Mouse (Mus musculus) intestine, embryonic 14.5 days (tissue): ENCODE measurements around the gene Chad. TPM values are rescaled to one million over a fixed set of nuclear protein-coding genes. Genes with fewer than 3 reads are reported as not detected.

Experiments
- ATAC-seq: fragments of 200-750 bp; cut with Nextera tagmentation; replicated peaks from 2 replicates; pipeline ENCODE4 v1.8.0; 2017; ENCODE audit warnings: low read depth, moderate number of reproducible peaks, moderate TSS enrichment, moderate library complexity; ENCODE audit not compliant: low FRiP score, low TSS enrichment
- DNase-seq: peaks from one replicate; pipeline ENCODE4 v3.0.0-alpha.2; 2018; ENCODE audit warnings: low spot score
- H3K27ac ChIP-seq: fragments of 300-500 bp; sonication (generic); 2 replicates; pipeline ENCODE4 v1.5.1; 2014; ENCODE audit warnings: low read depth, mild to moderate bottlenecking, control low read depth
- H3K27me3 ChIP-seq: fragments of 300-500 bp; sonication (generic); replicated peaks from 2 replicates; pipeline ENCODE4 v1.6.1; 2014; ENCODE audit warnings: low read length, control low read depth; ENCODE audit not compliant: control insufficient read depth, insufficient read depth
- H3K36me3 ChIP-seq: fragments of 300-500 bp; sonication (generic); 2 replicates; pipeline ENCODE4 v1.6.1; 2014; ENCODE audit warnings: low read length, control low read depth; ENCODE audit not compliant: control insufficient read depth, insufficient read depth
- H3K4me1 ChIP-seq: fragments of 300-500 bp; sonication (generic); replicated peaks from 2 replicates; pipeline ENCODE4 v1.6.1; 2014; ENCODE audit warnings: low read length, control low read depth, mixed read lengths; ENCODE audit not compliant: control insufficient read depth, insufficient read depth
- H3K4me2 ChIP-seq: fragments of 300-500 bp; sonication (generic); 2 replicates; pipeline ENCODE4 v1.6.1; 2014; ENCODE audit warnings: low read length
- H3K4me3 ChIP-seq: fragments of 300-500 bp; sonication (generic); 2 replicates; pipeline ENCODE4 v1.5.1; 2014; ENCODE audit warnings: low read depth, low read length, control low read depth, mixed read lengths
- H3K9ac ChIP-seq: fragments of 300-500 bp; sonication (generic); 2 replicates; pipeline ENCODE4 v1.6.1; 2014; ENCODE audit warnings: mild to moderate bottlenecking, low read length
- H3K9me3 ChIP-seq: fragments of 300-500 bp; sonication (generic); 2 replicates; pipeline ENCODE4 v1.6.1; 2016; ENCODE audit warnings: low read length, control low read depth; ENCODE audit not compliant: control insufficient read depth
- WGBS: fragments of 180-500 bp; shearing (Covaris S2); extraction: QIAGEN DNeasy Blood & Tissue Kit; methylation state at CpG from one replicate; pipeline ENCODE4 v1.1.7; 2014; 5-methylcytosine and 5-hydroxymethylcytosine counted together
- polyA plus RNA-seq: library from polyadenylated mRNA; unstranded; fragments of >200 nt; fragmentation: Nextera tagmentation; extraction: Ambion mirVana; gene quantifications from 2 replicates; pipeline ENCODE4 v1.2.1, GENCODE M21; 2014

The Chad gene
- polyA plus RNA-seq, 1 experiment from 2014 or later, result 1.2 TPM

DNA sequence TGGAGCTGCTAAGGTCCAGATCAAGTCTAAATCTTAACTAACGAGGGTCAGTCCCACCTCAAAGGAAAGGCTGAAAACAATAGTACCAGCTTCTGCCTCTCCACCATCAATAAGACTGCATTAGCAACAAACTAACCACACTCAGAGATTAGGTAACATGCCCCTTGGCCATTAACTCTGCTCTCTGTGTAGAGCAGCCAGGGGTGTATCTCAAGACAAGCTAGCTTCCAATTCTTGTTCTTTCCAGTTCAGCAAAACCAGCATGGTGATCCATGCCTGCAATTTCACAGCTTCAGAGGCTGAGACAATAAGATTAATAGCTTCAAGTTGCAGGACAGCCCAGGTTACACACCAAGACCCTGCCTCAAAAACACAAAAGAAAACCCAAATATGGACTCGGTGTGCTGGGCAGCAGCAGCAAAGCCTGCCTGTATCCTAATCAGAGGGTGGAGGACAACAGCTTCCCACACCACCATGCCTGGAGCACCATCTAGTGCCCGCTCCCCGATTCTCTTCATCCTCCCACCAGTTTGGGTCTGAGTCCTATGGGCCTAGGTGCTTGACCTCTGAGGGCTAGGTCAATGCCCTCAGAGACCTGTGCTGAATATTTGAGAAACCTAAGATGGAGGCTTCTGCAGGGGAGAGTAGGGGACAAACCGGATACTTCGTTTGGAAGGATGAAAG lies 33.7 kb downstream of the Chad start:
- Histone ChIP-seq H3K9me3 (no peaks in the 10 kb centered on the region), H3K9ac (no peak overlapping the region), H3K27ac (no peak overlapping the region), H3K4me3 (no peak overlapping the region), H3K36me3 (no peaks in the 10 kb centered on the region), H3K27me3 (no peaks in the 10 kb centered on the region), H3K4me2 (no peak overlapping the region), H3K4me1 (peaks cover 12% of the 10 kb centered on the region)
- DNase-seq (no peak), ATAC-seq (no peak)
- 66% methylated on average over 6 of the region's 6 CpGs for WGBS

DNA sequence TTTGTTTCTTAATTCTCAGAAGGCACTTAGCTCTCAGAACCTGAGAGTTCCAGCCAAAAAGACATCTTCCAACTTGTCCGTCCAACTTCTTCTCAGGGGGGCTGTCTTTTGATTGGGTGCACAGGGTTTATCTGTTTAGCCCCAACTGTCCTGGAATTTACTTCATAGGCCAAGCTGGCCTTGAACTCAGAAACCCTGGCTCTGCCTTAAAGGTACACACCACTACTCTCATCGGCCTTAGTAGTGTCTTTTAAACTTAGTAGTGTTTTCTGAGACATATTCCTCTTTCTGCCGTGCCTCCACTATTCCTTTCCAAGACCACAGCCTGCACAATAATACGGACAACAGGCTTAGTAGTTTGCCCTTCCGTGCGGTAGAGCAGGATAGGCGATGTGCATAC lies 35.6 kb downstream of the Chad start:
- H3K4me3 ChIP-seq, result 0 out of 2 replicates have a peak overlapping the region, but pooled peaks have one; percentile 44
- no peak overlapping the region for H3K27ac ChIP-seq
- no peaks in the 10 kb centered on the region for H3K9me3 ChIP-seq
- peaks cover 12% of the 10 kb centered on the region for H3K4me1 ChIP-seq
- WGBS, result 94% methylated on average over 7 of the region's 7 CpGs
- no peaks in the 10 kb centered on the region for H3K27me3 ChIP-seq
- no peak overlapping the region for H3K9ac ChIP-seq
- DNase-seq (no peak), ATAC-seq (no peak)
- peak overlapping the region; percentile 53 for H3K4me2 ChIP-seq
- no peaks in the 10 kb centered on the region for H3K36me3 ChIP-seq

- peak within 1 kb of the TSS; percentile 5; the same call in 1 of the 2 replicates for H3K27ac ChIP-seq
- ATAC-seq, result peak; percentile 92
- no peaks in the 10 kb centered on the region for H3K36me3 ChIP-seq
Observed at GRCm38 (mm10) chr11:94601321-94602281, 36.8 kb downstream of the Chad start, which contains the start of gene Acsf2. Gene Acsf2, minus strand, starts transcription at chr11:94601871.

GRCm38 (mm10) chr11:94602356-94602955 lies 37.6 kb downstream of the Chad start:
- peak overlapping the region; percentile 44; the same call in 1 of the 2 replicates for H3K4me3 ChIP-seq
- DNase-seq, result peak; percentile 58
- H3K9ac ChIP-seq, result peak overlapping the region; percentile 50
- whole genome bisulfite sequencing, result 61% methylated on average over 11 of the region's 11 CpGs
- H3K4me1 ChIP-seq, result peaks cover 12% of the 10 kb centered on the region
- H3K9me3 ChIP-seq, result no peaks in the 10 kb centered on the region
- H3K36me3 ChIP-seq, result no peaks in the 10 kb centered on the region
- no peaks in the 10 kb centered on the region for H3K27me3 ChIP-seq
- no peak overlapping the region for H3K27ac ChIP-seq
- ATAC-seq, result no peak
- H3K4me2 ChIP-seq, result peak overlapping the region; percentile 53

More at GRCm38 (mm10) chr11:94601321-94602281, 36.8 kb downstream of the Chad start, which contains the start of gene Acsf2:
- peak; percentile 89 for DNase-seq
- Histone ChIP-seq H3K4me2 (peak within 1 kb of the TSS; percentile 53), H3K4me1 (peaks cover 12% of the 10 kb centered on the region), H3K4me3 (peak within 1 kb of the TSS; percentile 44), H3K9ac (peak within 1 kb of the TSS; percentile 50), H3K9me3 (no peaks in the 10 kb centered on the region), H3K27me3 (no peaks in the 10 kb centered on the region)
- 2% methylated on average over 46 of the region's 52 CpGs for WGBS

DNA sequence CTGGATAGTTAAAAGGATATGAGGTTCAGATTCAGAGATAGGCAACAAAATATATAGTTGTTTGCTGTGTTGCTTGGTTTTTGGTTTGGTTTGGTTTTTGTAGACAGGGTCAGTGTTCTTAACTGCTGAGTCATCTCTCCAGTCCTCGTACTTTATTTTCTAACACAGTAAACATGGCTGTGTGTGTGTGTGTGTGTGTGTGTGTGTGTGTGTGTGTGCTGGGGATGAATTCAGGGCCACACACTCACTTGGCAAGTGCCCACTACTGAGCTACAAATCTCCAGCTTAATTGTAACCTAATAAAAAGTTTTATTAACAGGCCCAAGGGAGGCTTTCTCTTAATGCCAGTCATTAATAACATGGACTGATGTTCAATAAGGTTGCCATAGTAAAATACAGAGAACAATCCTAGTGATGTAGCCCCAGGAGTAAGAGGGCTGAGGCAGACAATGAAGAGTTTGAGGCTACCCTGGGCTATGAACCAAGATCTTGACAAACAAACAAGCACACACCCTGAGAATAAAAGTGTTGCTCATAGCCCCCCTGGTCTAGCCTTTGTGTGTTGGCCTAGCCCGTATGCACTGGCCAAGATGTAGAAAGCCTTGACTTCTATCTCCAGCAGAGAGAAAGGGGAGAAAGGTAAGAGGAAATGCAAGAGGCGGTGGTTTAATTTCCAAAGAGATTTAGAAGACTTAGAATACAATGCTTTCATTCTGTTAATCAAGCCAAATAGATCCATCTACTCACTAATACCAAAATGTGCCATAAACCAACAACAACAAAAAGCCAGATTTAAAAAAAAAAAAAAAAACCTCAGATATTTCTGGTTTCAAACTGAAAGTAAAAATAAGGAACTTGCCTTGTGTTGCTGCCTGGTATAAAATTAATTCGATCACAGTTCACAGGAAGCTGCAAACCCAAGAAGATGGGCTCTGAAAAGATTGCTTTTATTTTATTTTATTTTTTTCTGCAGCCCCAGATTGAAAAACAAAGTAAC lies 46.2 kb downstream of the Chad start:
- no peaks in the 10 kb centered on the region for H3K9me3 ChIP-seq
- 77% methylated on average over 4 of the region's 4 CpGs for WGBS
- H3K27ac ChIP-seq, result no peak overlapping the region
- no peaks in the 10 kb centered on the region for H3K36me3 ChIP-seq
- H3K27me3 ChIP-seq, result no peaks in the 10 kb centered on the region
- no peak overlapping the region for H3K9ac ChIP-seq
- no peaks in the 10 kb centered on the region for H3K4me1 ChIP-seq
- H3K4me3 ChIP-seq, result no peak overlapping the region
- H3K4me2 ChIP-seq, result no peak overlapping the region
- DNase-seq, result no peak
- no peak for ATAC-seq

DNA sequence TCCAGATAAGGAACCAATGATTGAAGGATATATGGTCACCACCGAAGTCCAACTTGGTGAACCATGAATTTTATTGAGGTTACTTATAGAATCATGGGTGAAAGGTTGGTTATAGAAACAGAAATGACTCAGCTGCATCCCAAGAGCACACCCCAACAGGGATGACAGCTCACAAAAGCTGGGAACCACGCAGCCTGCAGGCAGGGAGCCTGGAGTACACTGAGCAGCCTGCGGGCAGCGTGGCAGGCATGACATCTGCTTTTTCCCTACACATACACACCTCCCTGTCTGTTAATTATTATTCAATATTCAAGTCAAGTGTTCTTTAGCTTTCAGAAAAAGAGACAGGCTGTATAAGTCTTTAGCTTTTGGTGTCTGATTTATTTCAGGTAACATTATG lies 49.8 kb downstream of the Chad start:
- ATAC-seq (no peak), DNase-seq (no peak)
- Histone ChIP-seq H3K27ac (no peak overlapping the region), H3K4me3 (no peak overlapping the region), H3K27me3 (no peaks in the 10 kb centered on the region), H3K9ac (no peak overlapping the region), H3K36me3 (no peaks in the 10 kb centered on the region), H3K4me2 (no peak overlapping the region), H3K9me3 (no peaks in the 10 kb centered on the region), H3K4me1 (no peaks in the 10 kb centered on the region)
- 71% methylated on average over 4 of the region's 4 CpGs for WGBS

DNA sequence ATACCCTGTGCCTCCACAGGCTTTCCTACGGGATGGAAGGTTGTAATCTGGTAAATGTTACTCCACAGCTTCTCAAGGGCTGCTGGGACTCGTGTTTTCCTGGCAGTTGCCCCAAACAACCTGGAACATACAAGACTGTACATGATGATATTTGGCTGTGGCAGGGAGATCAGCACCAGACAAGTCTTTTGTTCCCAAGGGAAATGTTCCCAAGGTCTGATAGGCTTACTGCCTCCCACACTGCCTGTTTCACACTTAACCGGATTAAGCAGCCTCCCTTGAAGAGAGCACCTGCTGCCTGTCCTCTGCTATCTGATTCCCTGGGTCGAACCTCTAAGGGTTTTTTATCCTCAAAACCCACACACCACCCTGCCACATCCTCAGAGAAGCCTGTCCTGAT lies 50.6 kb downstream of the Chad start:
- Histone ChIP-seq H3K9ac (no peak overlapping the region), H3K27me3 (no peaks in the 10 kb centered on the region), H3K9me3 (no peaks in the 10 kb centered on the region), H3K4me3 (no peak overlapping the region), H3K4me1 (no peaks in the 10 kb centered on the region), H3K36me3 (no peaks in the 10 kb centered on the region), H3K27ac (no peak overlapping the region), H3K4me2 (no peak overlapping the region)
- DNase-seq (no peak), ATAC-seq (no peak)
- 36% methylated on average over 4 of the region's 4 CpGs for WGBS
